Comparison of ENCODE assay signal across 16 mouse cellular contexts in genomic region chr11:116358926-116359637, GRCm38 (mm10). TPM values are rescaled to one million over a fixed set of nuclear protein-coding genes. Genes with fewer than 3 reads are reported as not detected.
DNase-seq lines count a peak whose midpoint lies in the region; ATAC-seq lines count a peak whose summit lies in the region.
"Had no signal": no experiment of that assay in that cellular context is flagged by ENCODE, and none has a peak within 500 bp of the region (broad histone marks: within the 10 kb centered on the region; RNA-seq: fewer than 3 reads in every experiment).

No protein-coding gene starts in this region.

- no peak for DNase-seq in kidney, adult 8-10 months
- peak; percentile 7 for DNase-seq in T-cell, adult 2 months (ENCODE audit: low spot score)
- DNase-seq in thymus, postnatal 0 days (ENCODE audit: low spot score): peak; percentile 88
- DNase-seq in left cerebral cortex, postnatal 25 days (ENCODE audit: low spot score in 2 of 2): no peak
- DNase-seq in left cerebral cortex, postnatal 4 days: no peak
- DNase-seq: cerebellum, postnatal 36 days; gastrocnemius, postnatal 25 days; kidney, postnatal 36 days; layer of hippocampus, postnatal 36 days; right cerebral cortex, postnatal 14 days had no signal

- peaks cover 2% of the 10 kb centered on the region; the same call in 1 of the 2 replicates for H3K4me1 ChIP-seq in erythroblast, embryonic 14.5 days (ENCODE audit: control insufficient read depth)
- H3K4me1 ChIP-seq in kidney, embryonic 16.5 days (ENCODE audit: insufficient read depth, low read length): peaks cover 8% of the 10 kb centered on the region; the same call in 1 of the 2 replicates
- H3K4me1 ChIP-seq: limb, embryonic 12.5 days had no signal

- H3K9ac ChIP-seq in kidney, embryonic 16.5 days (replicated peaks; ENCODE audit: low read length): no peak overlapping the region
- H3K9ac ChIP-seq: limb, embryonic 12.5 days had no signal

- no peak for ATAC-seq in erythroblast, adult 5-6 weeks (replicated peaks; ENCODE audit: low FRiP score, poor library complexity, severe bottlenecking)
- 0 out of 2 replicates have a peak, but pooled peaks have one; percentile 31 for ATAC-seq in kidney, embryonic 16.5 days (ENCODE audit: low FRiP score, low TSS enrichment)

- H3K4me3 ChIP-seq in erythroblast, embryonic 14.5 days (replicated peaks): peak overlapping the region; percentile 38
- no peak overlapping the region for H3K4me3 ChIP-seq in kidney, embryonic 16.5 days (ENCODE audit: low read length)
- H3K4me3 ChIP-seq: heart, embryonic 10.5 days; limb, embryonic 12.5 days had no signal

- intact Hi-C loops in left cerebral cortex, postnatal 25 days (cut with DNase I): no loop called here
- intact Hi-C loops in left cerebral cortex, postnatal 4 days (cut with DNase I): no loop called here

- no peaks in the 10 kb centered on the region for H3K9me3 ChIP-seq in erythroblast, embryonic 14.5 days (ENCODE audit: control insufficient read depth, low read length)
- no peaks in the 10 kb centered on the region for H3K9me3 ChIP-seq in kidney, embryonic 16.5 days (ENCODE audit: low read length)

- WGBS in kidney, embryonic 16.5 days: 44% methylated on average over 15 of the region's 15 CpGs

- no peak overlapping the region for H3K27ac ChIP-seq in kidney, embryonic 16.5 days (ENCODE audit: low read length)
- H3K27ac ChIP-seq: heart, embryonic 10.5 days; limb, embryonic 12.5 days; macrophage had no signal

- H3K27me3 ChIP-seq in erythroblast, embryonic 14.5 days (ENCODE audit: control insufficient read depth): 0 out of 2 replicates have a peak, but pooled peaks cover 2% of the 10 kb centered on the region
- no peaks in the 10 kb centered on the region for H3K27me3 ChIP-seq in kidney, embryonic 16.5 days (ENCODE audit: insufficient read depth, low read length)
- H3K27me3 ChIP-seq: limb, embryonic 12.5 days had no signal

- H3K36me3 ChIP-seq in erythroblast, embryonic 14.5 days (ENCODE audit: control insufficient read depth): no peaks in the 10 kb centered on the region
- peaks cover 6% of the 10 kb centered on the region; the same call in 1 of the 2 replicates for H3K36me3 ChIP-seq in kidney, embryonic 16.5 days (ENCODE audit: insufficient read depth, low read length)

- H3K4me2 ChIP-seq in kidney, embryonic 16.5 days (replicated peaks; ENCODE audit: low read depth, low read length): no peak overlapping the region
- H3K4me2 ChIP-seq: limb, embryonic 12.5 days had no signal

RNA-seq across cellular contexts. Expression of gene Foxj1, which starts 23.9 kb away (rescaled TPM):
- polyA plus RNA-seq in erythroblast, embryonic 14.5 days (2012): 0.01 and 0.02 TPM in 2 replicates
- not detected in 2 replicates for total RNA-seq in erythroblast, adult 5-6 weeks (2015; ENCODE audit: low replicate concordance)
- total RNA-seq in erythroblast, adult 5-6 weeks (2017; ENCODE audit: low replicate concordance): not detected in 2 replicates
- polyA plus RNA-seq in kidney, embryonic 16.5 days (2015; fragmentation: Nextera tagmentation; extraction: Ambion mirVana): 2.7 and 3.5 TPM in 2 replicates
- polyA plus RNA-seq in thymus, postnatal 0 days (2015; fragmentation: Nextera tagmentation; extraction: Ambion mirVana): 1.3 and 1.5 TPM in 2 replicates
- total RNA-seq in left cerebral cortex, postnatal 25 days (2021): 1 to 10 TPM; 4.8 to 6.3 TPM
- total RNA-seq in left cerebral cortex, postnatal 4 days (2021): 1 to 10 TPM; 6.6 to 9.3 TPM
- polyA plus RNA-seq: macrophage had no signal

RNA-seq across cellular contexts. Expression of gene Exoc7, which starts 52.0 kb away (rescaled TPM):
- 0.84 and 0.94 TPM in 2 replicates for polyA plus RNA-seq in erythroblast, embryonic 14.5 days (2012)
- 12.1 and 34.6 TPM in 2 replicates for total RNA-seq in erythroblast, adult 5-6 weeks (2015; ENCODE audit: low replicate concordance)
- 7.8 and 14.1 TPM in 2 replicates for total RNA-seq in erythroblast, adult 5-6 weeks (2017; ENCODE audit: low replicate concordance)
- polyA plus RNA-seq in kidney, embryonic 16.5 days (2015; fragmentation: Nextera tagmentation; extraction: Ambion mirVana): 71.5 and 72.5 TPM in 2 replicates
- 73.0 and 74.5 TPM in 2 replicates for polyA plus RNA-seq in thymus, postnatal 0 days (2015; fragmentation: Nextera tagmentation; extraction: Ambion mirVana)
- 10 to 100 TPM; 95.7 to 97.4 TPM for total RNA-seq in left cerebral cortex, postnatal 25 days (2021)
- total RNA-seq in left cerebral cortex, postnatal 4 days (2021): 100 to 1,000 TPM; 112 to 117 TPM

RNA-seq across cellular contexts. Expression of gene Rnf157, which starts 53.8 kb away (rescaled TPM):
- polyA plus RNA-seq in erythroblast, embryonic 14.5 days (2012): 0.04 TPM in 1 of 2 replicates, not detected in the other
- 0.63 and 1.7 TPM in 2 replicates for total RNA-seq in erythroblast, adult 5-6 weeks (2015; ENCODE audit: low replicate concordance)
- 2.0 and 2.1 TPM in 2 replicates for total RNA-seq in erythroblast, adult 5-6 weeks (2017; ENCODE audit: low replicate concordance)
- 6.1 and 6.8 TPM in 2 replicates for polyA plus RNA-seq in kidney, embryonic 16.5 days (2015; fragmentation: Nextera tagmentation; extraction: Ambion mirVana)
- 52.3 and 56.7 TPM in 2 replicates for polyA plus RNA-seq in thymus, postnatal 0 days (2015; fragmentation: Nextera tagmentation; extraction: Ambion mirVana)
- total RNA-seq in left cerebral cortex, postnatal 25 days (2021): 100 to 1,000 TPM; 252 to 278 TPM
- 100 to 1,000 TPM; 187 to 192 TPM for total RNA-seq in left cerebral cortex, postnatal 4 days (2021)

Comparison
In these comparisons a context has a peak if more than half of its experiments do, and no peak if none do; other contexts are left out.
1. DNase-seq: peak in T-cell, adult 2 months (single experiment) and thymus, postnatal 0 days (single experiment); none in kidney, adult 8-10 months (0 of 2), left cerebral cortex, postnatal 25 days (0 of 2) and left cerebral cortex, postnatal 4 days (single experiment).
2. RNA of gene Foxj1, which starts 23.9 kb away (total RNA-seq): 6.6 to 9.3 TPM in left cerebral cortex, postnatal 4 days and 4.8 to 6.3 TPM in left cerebral cortex, postnatal 25 days; not detected in erythroblast, adult 5-6 weeks; every median in the first group is over 4 times any median in the second.
3. RNA of gene Rnf157, which starts 53.8 kb away (total RNA-seq): 252 to 278 TPM in left cerebral cortex, postnatal 25 days and 187 to 192 TPM in left cerebral cortex, postnatal 4 days; 0.63 to 2.1 TPM in erythroblast, adult 5-6 weeks; every median in the first group is over 10 times any median in the second.